Mouse (Mus musculus) limb, embryonic 11.5 days (tissue): ENCODE data around the gene Slc37a2. TPM values are rescaled to one million over a fixed set of nuclear protein-coding genes. Genes with fewer than 3 reads are reported as not detected.
"Not testable (repeated sequence)": the region's sequence is repeated elsewhere in the genome, so short reads cannot be mapped to it uniquely, and the experiment has no call there.

ENCODE experiments used
- ATAC-seq: fragments of 200-750 bp; cut with Nextera tagmentation; 2 replicates; pipeline ENCODE4 v1.8.0; 2017; ENCODE audit warnings: low read depth; ENCODE audit not compliant: insufficient number of reproducible peaks, low FRiP score, low TSS enrichment
- DNase-seq: peaks from one replicate; pipeline ENCODE4 v3.0.0-alpha.2; 2015; ENCODE audit warnings: low spot score
- H3K27ac ChIP-seq: fragments of 300-500 bp; sonication (generic); replicated peaks from 2 replicates; pipeline ENCODE4 v1.5.1; 2014; ENCODE audit warnings: low read depth, mild to moderate bottlenecking, low read length
- H3K27me3 ChIP-seq: fragments of 300-500 bp; sonication (generic); 2 replicates; pipeline ENCODE4 v1.6.1; 2014; ENCODE audit warnings: mild to moderate bottlenecking, low read length, mixed read lengths; ENCODE audit not compliant: control insufficient read depth, insufficient read depth
- H3K36me3 ChIP-seq: fragments of 300-500 bp; sonication (generic); 2 replicates; pipeline ENCODE4 v1.6.1; 2014; ENCODE audit warnings: mild to moderate bottlenecking, low read length, moderate library complexity, mixed read lengths; ENCODE audit not compliant: control insufficient read depth, insufficient read depth
- H3K4me1 ChIP-seq: fragments of 300-500 bp; sonication (generic); 2 replicates; pipeline ENCODE4 v1.6.1; 2014; ENCODE audit warnings: low read length, mixed read lengths; ENCODE audit not compliant: control insufficient read depth, insufficient read depth
- H3K4me2 ChIP-seq: fragments of 300-500 bp; sonication (generic); 2 replicates; pipeline ENCODE4 v1.6.1; 2014; ENCODE audit warnings: low read depth, mild to moderate bottlenecking, moderate library complexity; ENCODE audit not compliant: severe bottlenecking
- H3K4me3 ChIP-seq: fragments of 300-500 bp; sonication (generic); 2 replicates; pipeline ENCODE4 v1.5.1; 2014; ENCODE audit warnings: low read depth, low read length
- H3K9ac ChIP-seq: fragments of 300-500 bp; sonication (generic); 2 replicates; pipeline ENCODE4 v1.6.1; 2014; ENCODE audit warnings: mild to moderate bottlenecking, low read length
- H3K9me3 ChIP-seq: fragments of 300-500 bp; sonication (generic); 2 replicates; pipeline ENCODE4 v1.6.1; 2016; ENCODE audit warnings: low read length; ENCODE audit not compliant: control insufficient read depth
- WGBS: fragments of 180-500 bp; shearing (Covaris S2); extraction: QIAGEN DNeasy Blood & Tissue Kit; methylation state at CpG from one replicate; pipeline ENCODE4 v1.1.7; 2014; 5-methylcytosine and 5-hydroxymethylcytosine counted together
- polyA plus RNA-seq: library from polyadenylated mRNA; unstranded; fragments of >200 nt; fragmentation: Nextera tagmentation; extraction: Ambion mirVana; gene quantifications from 2 replicates; pipeline ENCODE4 v1.2.1, GENCODE M21; 2014

Slc37a2 gene
- polyA plus RNA-seq: 1.1 and 1.4 TPM in 2 replicates

DNA sequence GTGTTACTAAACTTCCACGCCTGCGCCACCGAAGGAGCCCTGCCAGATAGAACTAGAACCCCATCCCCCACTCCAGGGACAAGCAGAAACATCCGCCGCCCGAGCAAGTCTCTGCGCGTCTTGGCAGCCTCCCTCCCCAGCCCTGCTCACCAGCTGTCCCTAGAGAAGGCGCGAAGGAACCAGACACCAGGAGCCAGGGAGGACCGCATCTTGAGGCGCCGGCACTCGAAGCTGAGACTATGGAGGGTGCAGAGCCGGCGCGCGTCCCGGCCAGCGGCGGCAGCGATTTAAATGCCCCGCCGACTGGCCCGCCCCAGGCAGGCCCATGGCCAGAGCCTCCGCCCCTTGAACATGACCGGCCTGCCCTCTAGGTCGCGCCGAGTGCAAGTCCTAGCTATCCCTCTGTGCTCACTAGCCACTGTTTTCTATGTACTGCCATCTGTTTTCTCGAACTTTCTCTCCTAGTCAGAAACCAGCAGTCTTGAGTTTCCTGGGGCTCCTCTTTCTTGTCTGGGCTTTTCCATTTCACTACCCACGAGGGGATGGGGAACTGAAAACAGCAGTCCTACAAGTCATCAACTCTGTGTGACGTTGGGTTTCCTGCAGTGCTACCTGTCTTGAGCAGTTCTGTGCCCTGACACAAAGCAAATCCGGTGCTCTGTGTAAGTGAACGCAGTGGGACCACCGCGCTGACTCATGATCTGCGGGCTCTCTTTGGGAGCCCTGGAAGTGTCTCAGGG lies at the start of gene Slc37a2:
Gene Slc37a2 (minus strand): TSS at position 590 of the 740 bp plus-strand sequence.
- DNase-seq (peak; percentile 69), ATAC-seq (peak; percentile 83)
- WGBS: 3% methylated on average over 38 of the region's 38 CpGs
- Histone ChIP-seq H3K9me3 (no peaks in the 10 kb centered on the region), H3K4me1 (0 out of 2 replicates have a peak, but pooled peaks cover 3% of the 10 kb centered on the region), H3K27ac (no peak within 1 kb of the TSS), H3K4me3 (peak within 1 kb of the TSS; percentile 36), H3K9ac (peak within 1 kb of the TSS; percentile 32; the same call in 1 of the 2 replicates), H3K4me2 (peak within 1 kb of the TSS; percentile 74), H3K36me3 (no peaks in the 10 kb centered on the region), H3K27me3 (no peaks in the 10 kb centered on the region; the same call in 1 of the 2 replicates)

DNA sequence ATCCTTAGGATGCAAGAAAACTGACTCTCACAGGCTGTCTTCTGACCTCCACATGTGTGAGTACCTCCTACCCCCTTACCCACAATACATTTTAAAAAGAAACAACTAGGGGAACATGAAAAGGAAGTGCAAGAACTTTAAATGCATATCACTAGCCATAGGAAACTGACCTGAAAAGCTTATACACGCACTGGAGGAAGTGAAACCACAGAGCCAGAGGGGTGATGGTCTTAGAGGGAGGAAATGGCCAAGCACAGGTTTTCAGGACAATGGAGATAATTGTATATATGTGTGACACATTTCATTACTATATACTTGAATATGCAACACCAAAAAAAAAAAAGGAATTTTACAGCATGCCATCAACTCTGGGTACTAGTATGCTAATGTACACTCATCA lies 46.2 kb upstream of the Slc37a2 start:
- Histone ChIP-seq H3K4me2 (no peak overlapping the region), H3K27ac (no peak overlapping the region), H3K4me3 (no peak overlapping the region), H3K9me3 (no peaks in the 10 kb centered on the region), H3K9ac (no peak overlapping the region), H3K36me3 (no peaks in the 10 kb centered on the region), H3K27me3 (no peaks in the 10 kb centered on the region), H3K4me1 (no peaks in the 10 kb centered on the region)
- ATAC-seq (no peak), DNase-seq (no peak)
- WGBS: 84% methylated on average over 1 of the region's 1 CpGs

DNA sequence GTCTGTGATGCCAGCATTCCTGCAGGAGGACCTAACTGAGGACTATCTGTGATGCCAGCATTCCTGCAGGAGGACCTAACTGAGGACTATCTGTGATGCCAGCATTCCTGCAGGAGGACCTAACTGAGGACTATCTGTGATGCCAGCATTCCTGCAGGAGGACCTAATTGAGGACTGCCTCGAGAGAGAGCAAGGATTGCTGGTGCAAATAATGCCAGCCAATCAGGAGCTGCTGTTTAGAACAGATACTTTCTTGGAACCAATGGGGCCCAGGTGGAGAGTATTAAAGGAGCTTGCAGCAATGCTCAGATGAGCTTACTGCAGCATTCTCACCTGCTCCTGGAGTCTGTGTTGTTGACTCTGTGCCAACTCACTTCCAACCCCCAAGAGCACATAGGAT lies 45.0 kb upstream of the Slc37a2 start:
- H3K4me3 ChIP-seq, H3K36me3 ChIP-seq, DNase-seq, H3K4me2 ChIP-seq, H3K27ac ChIP-seq, H3K27me3 ChIP-seq, H3K9me3 ChIP-seq, H3K4me1 ChIP-seq, ATAC-seq, H3K9ac ChIP-seq: not testable (repeated sequence)
- 79% methylated on average over 1 of the region's 1 CpGs for WGBS

DNA sequence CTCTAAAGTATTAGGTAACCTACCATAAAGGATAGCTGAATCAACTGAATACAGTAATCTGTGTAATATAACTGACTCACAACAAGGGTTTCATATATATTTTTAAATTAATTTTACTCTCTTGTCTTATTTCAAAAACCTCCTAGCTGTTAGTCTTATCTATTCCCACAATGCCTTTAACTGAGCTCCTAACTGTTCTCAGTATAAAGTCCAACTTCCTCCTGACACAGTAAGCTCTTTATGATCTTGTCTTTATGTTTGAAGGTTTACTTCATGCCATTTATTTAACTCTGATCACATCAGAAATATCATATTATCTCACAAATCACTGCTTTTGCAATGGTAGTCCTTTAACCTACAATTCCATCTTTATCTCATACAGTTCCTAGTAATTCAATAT lies 40.0 kb upstream of the Slc37a2 start:
- Histone ChIP-seq H3K4me3 (no peak overlapping the region), H3K36me3 (no peaks in the 10 kb centered on the region), H3K4me1 (no peaks in the 10 kb centered on the region), H3K4me2 (no peak overlapping the region), H3K9ac (no peak overlapping the region), H3K27ac (no peak overlapping the region), H3K9me3 (no peaks in the 10 kb centered on the region), H3K27me3 (no peaks in the 10 kb centered on the region)
- no peak for ATAC-seq
- DNase-seq: no peak

DNA sequence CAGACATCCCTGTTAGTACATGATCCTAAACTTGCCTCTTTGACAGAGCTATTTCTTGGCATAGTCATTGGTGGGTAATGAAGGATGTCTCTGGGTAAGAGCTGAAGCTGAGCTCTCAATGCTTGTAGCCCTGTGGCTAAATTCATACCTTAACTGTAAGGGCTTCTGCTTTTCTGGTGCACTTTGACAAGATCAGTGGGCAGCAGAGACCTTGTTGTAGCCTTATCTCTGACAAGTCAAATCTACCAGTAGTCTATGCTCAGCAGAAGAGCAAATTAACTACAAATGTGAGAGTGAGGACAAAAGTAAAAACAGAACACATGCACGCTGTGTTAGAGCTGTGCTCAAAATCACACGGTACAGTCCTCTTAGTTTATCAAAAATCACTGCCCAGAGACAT lies 11.1 kb upstream of the Slc37a2 start:
- H3K4me3 ChIP-seq: no peak overlapping the region
- no peaks in the 10 kb centered on the region for H3K9me3 ChIP-seq
- H3K9ac ChIP-seq: no peak overlapping the region
- H3K4me1 ChIP-seq: no peaks in the 10 kb centered on the region
- H3K27ac ChIP-seq: no peak overlapping the region
- no peaks in the 10 kb centered on the region for H3K27me3 ChIP-seq
- no peak overlapping the region for H3K4me2 ChIP-seq
- ATAC-seq (no peak), DNase-seq (no peak)
- WGBS: 87% methylated on average over 2 of the region's 2 CpGs
- H3K36me3 ChIP-seq: no peaks in the 10 kb centered on the region

DNA sequence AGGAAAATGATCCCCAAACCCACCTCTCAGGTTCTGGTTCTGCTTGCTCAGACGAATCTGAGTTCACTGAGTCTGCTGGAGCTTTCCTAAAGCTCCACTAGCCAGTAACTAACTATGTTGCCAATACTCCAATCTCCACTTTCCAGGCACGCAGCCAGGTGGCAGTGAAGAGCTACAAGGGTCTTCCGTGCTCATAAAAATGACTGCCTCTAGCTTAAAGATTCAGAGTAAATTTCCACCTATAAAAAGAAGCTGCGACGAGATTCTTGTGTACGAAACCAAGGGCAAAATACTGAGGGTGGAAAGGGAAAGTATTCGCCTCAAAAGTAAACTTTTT lies 319 bp upstream of the Slc37a2 start:
- H3K27me3 ChIP-seq: no peaks in the 10 kb centered on the region; the same call in 1 of the 2 replicates
- H3K9me3 ChIP-seq: no peaks in the 10 kb centered on the region
- no peak overlapping the region for H3K9ac ChIP-seq
- ATAC-seq: peak; percentile 48; the same call in 1 of the 2 replicates
- peak; percentile 78 for DNase-seq
- H3K36me3 ChIP-seq: no peaks in the 10 kb centered on the region
- H3K4me2 ChIP-seq: peak overlapping the region; percentile 74
- H3K27ac ChIP-seq: no peak overlapping the region
- 42% methylated on average over 7 of the region's 7 CpGs for WGBS
- H3K4me1 ChIP-seq: 0 out of 2 replicates have a peak, but pooled peaks cover 3% of the 10 kb centered on the region
- peak overlapping the region; percentile 36; the same call in 1 of the 2 replicates for H3K4me3 ChIP-seq

DNA sequence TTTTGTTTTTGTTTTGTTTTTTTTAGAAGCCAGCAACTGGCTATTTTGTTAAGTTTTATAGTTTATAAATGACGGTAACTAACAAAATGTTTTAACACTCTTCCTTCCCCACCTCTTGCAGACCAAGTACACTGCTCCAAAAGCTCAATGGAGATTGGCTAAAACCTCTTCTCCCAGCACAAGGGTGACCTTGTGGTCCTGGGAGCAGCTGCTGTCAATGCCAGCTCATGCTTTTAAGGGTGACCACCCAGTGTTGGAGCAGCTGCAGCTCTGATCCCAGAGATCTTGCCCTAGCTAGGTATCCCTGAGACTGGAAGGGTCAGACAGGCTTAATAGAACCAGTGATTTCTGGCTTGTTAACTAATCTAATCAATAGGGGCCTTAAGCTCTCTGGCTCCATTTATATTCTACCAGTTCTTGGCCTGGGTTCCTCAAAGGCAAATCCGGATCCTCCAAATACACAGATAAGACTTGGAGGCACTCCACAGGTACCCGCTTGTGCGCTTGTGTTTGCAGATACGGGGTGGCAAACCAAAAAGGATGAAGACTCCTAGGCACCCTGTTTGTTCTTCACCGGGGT lies 917 bp downstream of the Slc37a2 start:
- no peaks in the 10 kb centered on the region; the same call in 1 of the 2 replicates for H3K27me3 ChIP-seq
- ATAC-seq (no peak), DNase-seq (no peak)
- no peak overlapping the region for H3K27ac ChIP-seq
- H3K4me2 ChIP-seq: peak overlapping the region; percentile 74
- H3K9me3 ChIP-seq: no peaks in the 10 kb centered on the region
- H3K9ac ChIP-seq: no peak overlapping the region
- peak overlapping the region; percentile 36 for H3K4me3 ChIP-seq
- H3K36me3 ChIP-seq: no peaks in the 10 kb centered on the region
- H3K4me1 ChIP-seq: 0 out of 2 replicates have a peak, but pooled peaks cover 3% of the 10 kb centered on the region
- WGBS: 21% methylated on average over 6 of the region's 6 CpGs

DNA sequence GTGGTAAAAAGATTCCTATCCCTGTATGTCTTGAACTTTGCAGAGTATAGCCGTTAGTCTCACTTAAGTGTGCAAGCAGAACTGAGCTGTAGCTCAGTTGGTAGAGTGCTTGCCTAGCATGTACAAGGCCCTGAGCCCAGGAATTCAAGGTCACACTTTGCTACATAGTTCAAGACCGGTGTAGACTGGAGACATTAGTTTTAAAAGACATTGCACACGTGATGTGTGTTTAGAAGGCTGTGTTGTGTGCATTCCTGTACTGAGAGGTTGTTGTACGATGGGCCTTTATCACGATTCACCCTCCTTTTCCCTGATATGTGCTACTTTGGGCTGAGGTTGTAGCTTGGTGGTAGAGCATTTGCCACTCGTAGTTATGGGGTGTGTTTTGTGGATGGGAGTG lies 4.9 kb downstream of the Slc37a2 start:
- Histone ChIP-seq H3K9ac (no peak overlapping the region), H3K9me3 (no peaks in the 10 kb centered on the region), H3K4me1 (0 out of 2 replicates have a peak, but pooled peaks cover 2% of the 10 kb centered on the region), H3K4me3 (no peak overlapping the region), H3K27ac (no peak overlapping the region), H3K36me3 (no peaks in the 10 kb centered on the region), H3K27me3 (no peaks in the 10 kb centered on the region), H3K4me2 (no peak overlapping the region)
- WGBS: 83% methylated on average over 6 of the region's 6 CpGs
- ATAC-seq (no peak), DNase-seq (no peak)
